34 mouse cellular contexts compared by ENCODE assay signal in the genomic region with DNA sequence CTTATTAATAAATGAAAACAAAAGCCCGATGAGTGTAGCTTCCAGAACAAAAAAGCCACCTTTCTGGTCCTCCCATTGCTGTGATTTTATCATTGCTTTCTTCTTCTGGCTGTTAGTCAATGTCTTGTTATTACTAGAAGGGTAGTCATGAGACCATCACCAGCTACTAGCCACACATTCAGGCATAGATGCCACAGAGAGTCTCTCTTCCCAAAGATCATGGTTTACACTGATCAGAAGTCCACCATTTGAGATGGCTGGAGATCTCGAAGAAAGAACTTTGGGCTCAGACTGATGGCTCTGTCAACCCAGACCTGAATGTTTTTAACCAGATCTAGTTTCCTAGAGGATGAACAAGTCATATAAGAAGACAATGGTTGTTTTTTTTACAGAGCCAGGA.
"Had no signal": no experiment of that assay in that cellular context is flagged by ENCODE, and none has a peak within 500 bp of the region (broad histone marks: within the 10 kb centered on the region; RNA-seq: fewer than 3 reads in every experiment).

No protein-coding gene starts in this region.

- ATAC-seq: hindbrain, embryonic 16.5 days; hindbrain, postnatal 0 days; inflammation-experienced regulatory T-cells, adult 6 months; intestine, embryonic 15.5 days; intestine, embryonic 16.5 days; intestine, postnatal 0 days had no signal

- H3K4me2 ChIP-seq: heart, embryonic 12.5 days; heart, embryonic 13.5 days; heart, embryonic 15.5 days; hindbrain, embryonic 12.5 days; hindbrain, embryonic 13.5 days; hindbrain, embryonic 14.5 days; hindbrain, embryonic 15.5 days; intestine, embryonic 15.5 days; kidney, embryonic 15.5 days had no signal

- DNase-seq: heart, postnatal 10 days; heart, postnatal 14 days; heart, postnatal 36 days; heart, postnatal 4 days; kidney, adult 11 months; kidney, adult 18-20 months; kidney, adult 2 months; kidney, adult 8-10 months; kidney, adult 9 months; kidney, postnatal 10 days; kidney, postnatal 14 days; kidney, postnatal 25 days; kidney, postnatal 36 days; kidney, postnatal 4 days; layer of hippocampus, adult 9-11 months; layer of hippocampus, postnatal 36 days had no signal

- H3K36me3 ChIP-seq: heart, embryonic 12.5 days; heart, embryonic 13.5 days; heart, embryonic 15.5 days; hindbrain, embryonic 10.5 days; hindbrain, embryonic 12.5 days; hindbrain, embryonic 13.5 days; hindbrain, embryonic 15.5 days; intestine, embryonic 15.5 days; kidney, embryonic 15.5 days had no signal

- H3K9ac ChIP-seq: heart, embryonic 12.5 days; heart, embryonic 13.5 days; heart, embryonic 15.5 days; hindbrain, embryonic 12.5 days; hindbrain, embryonic 13.5 days; hindbrain, embryonic 14.5 days; hindbrain, embryonic 15.5 days; intestine, embryonic 15.5 days; kidney, embryonic 15.5 days had no signal

- H3K9me3 ChIP-seq: heart, embryonic 12.5 days; heart, embryonic 13.5 days; heart, embryonic 15.5 days; hindbrain, embryonic 10.5 days; hindbrain, embryonic 12.5 days; hindbrain, embryonic 13.5 days; hindbrain, embryonic 15.5 days; intestine, embryonic 15.5 days; kidney, embryonic 15.5 days had no signal

- H3K4me1 ChIP-seq: heart, embryonic 12.5 days; heart, embryonic 13.5 days; heart, embryonic 15.5 days; hindbrain, embryonic 10.5 days; hindbrain, embryonic 12.5 days; hindbrain, embryonic 13.5 days; hindbrain, embryonic 15.5 days; intestine, embryonic 15.5 days; kidney, embryonic 15.5 days had no signal

- H3K27me3 ChIP-seq: heart, embryonic 12.5 days; heart, embryonic 13.5 days; heart, embryonic 15.5 days; hindbrain, embryonic 12.5 days; hindbrain, embryonic 13.5 days; hindbrain, embryonic 15.5 days; intestine, embryonic 15.5 days; kidney, embryonic 15.5 days had no signal

- H3K4me3 ChIP-seq: heart, embryonic 12.5 days; heart, embryonic 13.5 days; heart, embryonic 15.5 days; hindbrain, embryonic 10.5 days; hindbrain, embryonic 12.5 days; hindbrain, embryonic 13.5 days; hindbrain, embryonic 15.5 days; intestine, embryonic 15.5 days; kidney, embryonic 15.5 days; layer of hippocampus, adult 2 months; left cerebral cortex, adult 2 months had no signal

- H3K27ac ChIP-seq: heart, embryonic 13.5 days; heart, embryonic 15.5 days; hindbrain, embryonic 10.5 days; hindbrain, embryonic 12.5 days; hindbrain, embryonic 13.5 days; hindbrain, embryonic 14.5 days; hindbrain, embryonic 15.5 days; hindbrain, postnatal 0 days; intestine, embryonic 15.5 days; kidney, embryonic 15.5 days; kidney, postnatal 0 days; layer of hippocampus, adult 2 months; left cerebral cortex, adult 2 months had no signal
